Mouse (Mus musculus) ovary, adult 10 weeks (tissue): ENCODE data around the gene Adap2. TPM values are rescaled to one million over a fixed set of nuclear protein-coding genes. Genes with fewer than 3 reads are reported as not detected.

Experiments used
- polyA plus RNA-seq: library from polyadenylated mRNA; stranded (reverse); fragments of 350-450 nt; fragmentation: Illumina TruSeq; extraction: RNeasy Lipid Tissue Mini Kit (QIAGEN cat#74804); gene quantifications from one replicate; pipeline ENCODE4 v1.2.3, GENCODE M21; 2014

Gene Adap2
- 1.4 TPM for polyA plus RNA-seq

DNA sequence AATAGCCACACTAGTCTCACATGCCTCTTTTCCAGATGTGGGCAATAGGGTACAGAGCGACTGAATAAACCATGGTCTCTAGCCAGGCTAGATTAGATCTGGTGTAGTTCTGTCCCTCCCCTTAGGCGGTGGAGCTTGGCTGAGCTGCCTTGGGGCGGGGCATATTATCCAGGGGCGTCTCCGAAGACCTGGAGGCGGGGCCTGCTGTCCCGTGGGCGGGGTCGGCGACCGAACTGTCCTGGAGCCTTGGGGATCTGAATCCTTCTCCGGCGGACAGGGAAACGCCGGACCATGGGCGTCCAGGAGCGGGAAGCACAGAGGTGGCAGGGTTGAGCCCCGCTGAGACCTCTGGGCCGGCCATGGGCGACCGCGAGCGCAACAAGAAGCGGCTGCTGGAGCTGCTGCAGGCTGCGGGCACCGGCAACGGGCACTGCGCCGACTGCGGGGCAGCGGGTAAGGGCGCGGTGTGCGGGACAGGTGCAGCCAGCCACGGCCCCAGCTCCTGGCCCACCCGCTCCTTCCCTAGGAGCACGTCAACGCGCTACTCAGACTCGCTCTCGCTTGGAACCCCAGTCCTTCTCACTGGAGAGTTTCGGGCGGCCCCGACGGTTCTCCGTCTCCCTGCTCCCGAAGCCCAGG lies at the start of gene Adap2:
Gene Adap2, plus strand, starts transcription at position 249 of the 639 bp plus-strand sequence.

DNA sequence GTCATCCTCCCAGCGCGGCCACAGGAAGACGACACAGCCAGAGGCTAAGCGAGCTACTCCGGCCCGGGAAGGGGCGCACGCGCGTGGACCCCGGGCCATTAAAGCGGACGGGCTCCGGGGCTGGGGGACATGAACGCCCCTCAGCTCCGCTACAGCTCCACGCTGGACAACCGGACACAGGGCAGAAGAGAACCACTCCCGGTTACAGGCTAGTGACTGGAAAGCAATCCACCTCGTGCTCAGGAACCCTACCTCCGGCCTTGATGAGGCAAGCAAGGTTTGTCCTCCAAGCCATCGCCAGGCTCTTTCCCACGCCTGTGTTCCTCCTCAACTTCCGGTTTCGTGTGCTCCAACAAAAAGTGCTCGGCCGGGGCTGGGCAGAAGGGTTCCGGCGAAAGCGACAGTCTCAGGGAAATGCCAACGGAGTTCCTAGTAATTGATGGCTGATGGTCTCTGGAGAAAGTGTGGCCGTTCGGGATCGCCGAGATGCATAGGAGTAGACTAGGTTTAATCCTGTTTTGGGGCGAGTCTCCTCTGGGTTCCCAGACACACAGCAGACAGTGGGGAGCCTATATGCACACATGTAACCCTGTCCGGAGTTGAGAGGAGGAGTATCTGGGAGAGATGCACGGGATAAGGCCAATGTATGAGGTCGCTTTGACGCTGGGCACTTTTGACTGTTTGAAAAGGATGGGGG lies 11.9 kb upstream of the Adap2 start, which contains the start of gene Tefm:
Gene Tefm, minus strand, starts transcription at position 351 of the 697 bp plus-strand sequence.

DNA sequence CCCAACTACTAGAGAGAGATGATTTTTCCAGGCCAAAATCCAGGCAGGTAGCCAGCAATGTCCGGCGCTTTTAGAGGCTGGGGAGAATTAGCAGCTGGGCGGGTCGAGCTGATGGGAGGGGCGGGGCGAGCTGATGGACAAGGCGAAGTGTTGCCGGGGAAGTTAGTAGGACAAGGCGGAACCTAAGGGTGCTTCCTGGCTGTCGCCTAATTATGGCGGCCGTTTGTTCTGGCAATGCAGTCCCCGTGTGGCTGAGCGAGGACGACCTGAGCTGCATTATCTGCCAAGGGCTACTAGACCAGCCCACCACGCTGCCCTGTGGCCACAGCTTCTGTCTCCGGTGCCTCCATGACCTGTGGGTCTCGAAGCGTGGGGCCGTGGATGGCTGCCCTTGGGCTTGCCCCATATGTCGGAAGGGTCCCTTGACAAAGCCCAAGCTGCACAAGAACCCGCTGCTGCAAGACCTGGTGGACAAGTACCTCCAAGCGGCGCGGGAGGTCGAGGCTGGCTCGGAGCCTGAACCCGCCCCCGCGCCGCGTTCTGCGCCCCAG lies 29.9 kb downstream of the Adap2 start, which contains the start of gene Rnf135:
Gene Rnf135, plus strand, starts transcription at position 147 of the 551 bp plus-strand sequence.

DNA sequence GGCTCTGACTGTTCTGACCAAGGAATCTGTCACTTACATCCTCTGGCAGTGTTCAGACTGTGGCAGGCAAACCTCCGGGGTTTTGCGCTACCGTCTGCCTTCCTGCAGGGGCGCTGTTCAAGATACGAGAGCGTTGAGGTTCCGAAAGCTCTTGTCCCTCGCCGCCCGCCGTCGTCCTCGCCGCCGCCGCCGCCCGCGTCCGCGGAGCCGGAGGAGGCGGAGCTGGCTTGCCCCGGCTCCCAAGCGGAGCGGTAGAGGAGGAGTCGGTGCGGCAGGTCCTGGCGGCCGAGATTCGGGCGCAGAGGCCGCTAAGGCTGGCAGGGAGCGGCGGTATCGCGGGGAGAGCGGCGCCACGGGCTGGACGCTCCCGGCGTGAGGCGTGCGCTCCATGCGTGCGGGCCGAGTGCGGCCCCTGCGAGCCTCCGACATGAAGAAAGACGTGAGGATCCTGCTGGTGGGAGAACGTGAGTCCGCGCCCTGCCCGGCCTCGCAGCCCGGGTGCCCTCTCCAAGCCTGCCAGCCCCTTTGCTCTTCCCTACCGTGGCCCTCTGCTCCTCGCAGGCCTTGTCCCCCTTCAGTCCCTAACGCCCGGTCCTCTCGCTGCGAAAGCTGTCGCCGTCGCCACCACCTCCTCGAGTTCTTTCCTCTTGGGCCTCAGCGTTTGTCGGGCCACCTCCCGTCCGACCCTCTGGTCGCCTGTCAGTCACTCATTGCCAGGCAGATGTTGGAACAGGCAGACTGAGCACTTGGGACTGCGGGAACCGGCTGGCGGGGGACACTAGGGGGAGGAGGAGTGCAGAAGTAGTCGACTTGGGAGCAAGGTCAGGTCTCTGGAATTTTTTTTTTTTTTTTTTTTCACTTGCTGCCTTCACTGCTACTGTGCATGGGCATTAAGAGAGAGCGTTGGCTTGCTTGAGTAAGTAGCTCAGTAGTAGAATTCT lies 55.2 kb downstream of the Adap2 start, which contains the start of gene Rhot1:
Gene Rhot1, plus strand, starts transcription at position 160 of the 941 bp plus-strand sequence.

Other genes with a start within 250 kb of the Adap2 start
- gene Utp6, start 191.7 kb upstream of the Adap2 start, polyA plus RNA-seq: 86.4 TPM
- 237 TPM for gene Suz12, start 161.0 kb upstream of the Adap2 start, polyA plus RNA-seq
- 24.9 TPM for gene Crlf3, start 73.1 kb upstream of the Adap2 start, polyA plus RNA-seq
- gene Atad5, start 64.7 kb upstream of the Adap2 start, polyA plus RNA-seq: 16.9 TPM
- 17.9 TPM for gene Tefm, start 11.9 kb upstream of the Adap2 start, polyA plus RNA-seq
- 8.0 TPM for gene Rnf135, start 29.7 kb downstream of the Adap2 start, polyA plus RNA-seq
- 116 TPM for gene Rhot1, start 54.9 kb downstream of the Adap2 start, polyA plus RNA-seq
- 1.5 TPM for gene Rhbdl3, start 146.8 kb downstream of the Adap2 start, polyA plus RNA-seq
- gene 5730455P16Rik, start 223.9 kb downstream of the Adap2 start, polyA plus RNA-seq: 37.2 TPM
- 435 TPM for gene Zfp207, start 229.2 kb downstream of the Adap2 start, polyA plus RNA-seq